Mouse (Mus musculus) forebrain, embryonic 16.5 days (tissue): ENCODE data around the gene Pak4. TPM values are rescaled to one million over a fixed set of nuclear protein-coding genes. Genes with fewer than 3 reads are reported as not detected.

Experiments used
- ATAC-seq: fragments of 200-750 bp; cut with Nextera tagmentation; 2 replicates; pipeline ENCODE4 v1.8.0; 2017; ENCODE audit warnings: mild to moderate bottlenecking, moderate library complexity
- H3K27ac ChIP-seq: fragments of 300-500 bp; sonication (generic); 2 replicates; pipeline ENCODE4 v1.5.1; 2014; ENCODE audit warnings: low read length, control low read depth
- H3K27me3 ChIP-seq: fragments of 300-500 bp; sonication (generic); replicated peaks from 2 replicates; pipeline ENCODE4 v1.6.1; 2014; ENCODE audit warnings: low read length; ENCODE audit not compliant: control insufficient read depth, insufficient read depth
- H3K36me3 ChIP-seq: fragments of 300-500 bp; sonication (generic); 2 replicates; pipeline ENCODE4 v1.6.1; 2014; ENCODE audit not compliant: control insufficient read depth, insufficient read depth
- H3K4me1 ChIP-seq: fragments of 300-500 bp; sonication (generic); replicated peaks from 2 replicates; pipeline ENCODE4 v1.6.1; 2014; ENCODE audit warnings: low read length; ENCODE audit not compliant: control insufficient read depth, insufficient read depth
- H3K4me2 ChIP-seq: fragments of 300-500 bp; sonication (generic); 2 replicates; pipeline ENCODE4 v1.6.1; 2014; ENCODE audit warnings: mild to moderate bottlenecking, low read length, control low read depth
- H3K4me3 ChIP-seq: fragments of 300-500 bp; sonication (generic); replicated peaks from 2 replicates; pipeline ENCODE4 v1.5.1; 2014; ENCODE audit warnings: mild to moderate bottlenecking, low read length, control low read depth
- H3K9ac ChIP-seq: fragments of 300-500 bp; sonication (generic); replicated peaks from 2 replicates; pipeline ENCODE4 v1.6.1; 2014; ENCODE audit warnings: low read depth, low read length, control low read depth
- H3K9me3 ChIP-seq: fragments of 300-500 bp; sonication (generic); 2 replicates; pipeline ENCODE4 v1.6.1; 2016; ENCODE audit warnings: low read length; ENCODE audit not compliant: control insufficient read depth
- WGBS: fragments of 180-500 bp; shearing (Covaris S2); extraction: QIAGEN DNeasy Blood & Tissue Kit; methylation state at CpG from one replicate; pipeline ENCODE4 v1.1.7; 2014; 5-methylcytosine and 5-hydroxymethylcytosine counted together
- polyA plus RNA-seq: library from polyadenylated mRNA; unstranded; fragments of >200 nt; fragmentation: Nextera tagmentation; extraction: Ambion mirVana; gene quantifications from 2 replicates; pipeline ENCODE4 v1.2.1, GENCODE M21; 2015

Pak4 gene
- polyA plus RNA-seq, 1 experiment from 2014 or later = 26.7 TPM

DNA sequence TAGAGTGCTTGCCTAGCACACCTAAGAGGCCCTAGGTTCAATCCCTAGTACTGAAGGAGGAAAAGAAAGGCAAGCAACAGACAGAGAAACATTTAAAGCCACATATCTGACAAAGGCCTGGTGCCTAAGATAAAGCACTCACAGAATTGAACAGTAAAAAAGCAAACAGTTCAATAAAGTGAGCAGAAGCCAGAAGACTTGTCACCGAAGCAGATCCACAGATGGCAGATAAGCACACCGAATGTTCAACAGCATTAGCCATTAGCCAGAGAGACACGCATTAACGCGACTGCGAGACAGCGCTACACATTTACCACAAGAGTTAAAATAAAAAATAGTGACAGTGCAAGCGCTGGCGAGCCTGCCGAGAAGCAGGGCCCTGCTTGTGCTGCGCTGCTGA lies 15.1 kb downstream of the Pak4 start:
- Histone ChIP-seq H3K27me3 (no peaks in the 10 kb centered on the region), H3K36me3 (no peaks in the 10 kb centered on the region), H3K4me2 (no peak overlapping the region), H3K27ac (peak overlapping the region; percentile 46), H3K9ac (no peak overlapping the region), H3K4me1 (peaks cover 38% of the 10 kb centered on the region), H3K4me3 (no peak overlapping the region), H3K9me3 (no peaks in the 10 kb centered on the region)
- WGBS = 65% methylated on average over 11 of the region's 11 CpGs
- ATAC-seq = peak; percentile 46

DNA sequence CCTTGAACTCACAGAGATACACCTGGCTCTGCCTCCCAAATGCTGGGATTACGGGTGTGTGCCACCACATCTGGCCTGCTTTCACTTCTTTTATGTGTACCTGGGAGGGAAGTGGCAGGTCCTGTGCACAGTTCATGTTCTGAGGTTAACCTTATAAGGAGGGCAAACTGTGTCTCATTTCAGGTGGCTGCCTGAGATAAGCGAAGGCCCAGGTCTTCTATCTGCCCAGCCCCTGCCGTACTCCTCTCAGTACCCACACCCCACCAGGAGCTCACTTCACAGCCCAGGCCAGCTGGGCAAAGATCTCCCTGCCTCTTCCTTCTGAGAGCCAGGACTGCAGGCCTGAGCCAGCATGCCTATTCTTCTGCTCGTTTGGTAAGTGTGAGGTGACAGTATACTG lies 16.3 kb downstream of the Pak4 start:
- 88% methylated on average over 4 of the region's 4 CpGs for WGBS
- ATAC-seq = no peak
- H3K36me3 ChIP-seq = no peaks in the 10 kb centered on the region
- H3K9ac ChIP-seq = no peak overlapping the region
- peaks cover 33% of the 10 kb centered on the region for H3K4me1 ChIP-seq
- no peak overlapping the region for H3K27ac ChIP-seq
- no peak overlapping the region for H3K4me2 ChIP-seq
- H3K27me3 ChIP-seq = no peaks in the 10 kb centered on the region
- H3K9me3 ChIP-seq = no peaks in the 10 kb centered on the region
- H3K4me3 ChIP-seq = no peak overlapping the region

DNA sequence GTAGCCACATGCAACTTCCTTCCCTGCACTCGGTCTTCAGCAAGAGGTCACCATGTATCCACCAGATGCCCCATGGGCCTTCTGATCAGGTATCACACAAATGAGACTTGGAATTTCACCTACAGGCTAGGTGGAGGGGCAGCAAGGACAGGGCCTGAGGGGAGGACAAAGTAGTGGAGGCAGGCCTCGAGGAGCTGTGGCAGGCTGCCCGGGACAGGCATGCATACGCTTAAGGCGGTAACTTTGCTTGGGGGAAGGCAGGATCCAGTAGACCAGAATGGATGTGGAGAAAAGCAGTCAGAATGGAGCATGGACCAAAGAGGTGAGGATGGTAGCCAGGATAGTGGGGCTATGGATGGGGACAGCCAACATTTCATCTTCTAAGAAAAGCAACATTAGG lies 18.2 kb downstream of the Pak4 start:
- peaks cover 33% of the 10 kb centered on the region for H3K4me1 ChIP-seq
- no peak overlapping the region for H3K4me3 ChIP-seq
- H3K4me2 ChIP-seq = no peak overlapping the region
- no peak for ATAC-seq
- 70% methylated on average over 5 of the region's 5 CpGs for WGBS
- no peaks in the 10 kb centered on the region for H3K36me3 ChIP-seq
- H3K9ac ChIP-seq = no peak overlapping the region
- H3K27ac ChIP-seq = no peak overlapping the region
- no peaks in the 10 kb centered on the region for H3K9me3 ChIP-seq
- no peaks in the 10 kb centered on the region for H3K27me3 ChIP-seq

DNA sequence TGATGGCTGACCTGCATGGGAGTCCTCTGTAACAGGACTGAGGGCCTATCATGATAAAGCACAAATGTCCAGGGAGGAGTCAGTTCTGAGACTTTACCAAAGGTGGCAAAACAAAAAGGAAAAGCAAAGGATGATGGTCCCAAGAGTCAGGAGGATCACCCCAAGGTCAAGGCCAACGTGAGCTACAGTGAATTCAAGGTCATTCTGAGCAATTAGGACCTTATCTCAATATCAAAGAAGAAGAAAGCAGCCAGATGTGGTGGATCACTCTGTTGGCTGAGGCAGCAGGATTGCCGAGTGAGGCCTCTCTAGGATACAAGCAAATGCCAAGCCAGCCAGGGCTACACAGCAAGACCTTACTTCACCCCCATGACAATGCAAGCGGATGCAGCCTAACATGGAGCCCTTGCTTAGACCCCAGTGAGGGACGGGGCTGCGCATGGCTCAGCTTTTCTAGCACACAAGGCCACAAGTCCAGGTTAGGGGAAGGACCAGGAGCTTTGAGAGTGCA lies 19.4 kb downstream of the Pak4 start:
- Histone ChIP-seq H3K27ac (no peak overlapping the region), H3K9me3 (no peaks in the 10 kb centered on the region), H3K9ac (no peak overlapping the region), H3K4me1 (peaks cover 21% of the 10 kb centered on the region), H3K36me3 (no peaks in the 10 kb centered on the region), H3K4me3 (no peak overlapping the region), H3K27me3 (no peaks in the 10 kb centered on the region), H3K4me2 (no peak overlapping the region)
- no peak for ATAC-seq
- 83% methylated on average over 5 of the region's 5 CpGs for WGBS

DNA sequence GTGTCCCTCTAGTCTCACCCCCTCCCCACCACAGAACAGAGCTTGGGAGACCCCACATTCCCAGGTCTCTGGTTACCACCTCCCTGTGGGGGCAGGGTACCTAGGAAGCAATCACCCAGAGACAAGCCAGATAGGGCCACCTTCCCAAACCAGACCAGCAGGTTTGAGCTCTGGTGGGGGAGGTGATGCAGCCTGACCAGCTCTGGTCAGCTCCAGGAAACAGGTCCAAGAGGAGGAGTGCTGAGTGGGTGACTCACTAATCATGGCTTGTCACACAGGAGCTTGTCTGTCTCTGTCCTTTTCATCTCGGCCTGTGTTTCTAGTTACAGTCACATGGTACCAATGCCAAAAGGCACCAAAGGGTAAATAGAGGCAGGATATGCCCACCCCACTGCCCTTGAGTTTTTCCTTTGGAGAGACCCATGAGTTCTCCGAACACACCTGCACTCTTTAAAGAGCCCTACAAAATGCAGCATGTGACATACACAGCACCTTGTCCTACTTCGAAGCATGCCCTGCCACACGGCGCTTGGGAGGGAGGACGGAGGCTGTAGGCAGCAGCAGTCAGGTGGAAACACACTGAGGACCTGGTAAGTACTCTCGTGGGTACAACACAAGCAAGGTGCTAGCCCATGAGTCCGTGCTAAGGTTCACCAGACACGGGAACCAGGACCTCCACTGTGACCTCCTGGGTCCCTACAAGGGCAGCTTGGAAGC lies 20.0 kb downstream of the Pak4 start:
- 89% methylated on average over 9 of the region's 9 CpGs for WGBS
- H3K9me3 ChIP-seq = no peaks in the 10 kb centered on the region
- no peak for ATAC-seq

DNA sequence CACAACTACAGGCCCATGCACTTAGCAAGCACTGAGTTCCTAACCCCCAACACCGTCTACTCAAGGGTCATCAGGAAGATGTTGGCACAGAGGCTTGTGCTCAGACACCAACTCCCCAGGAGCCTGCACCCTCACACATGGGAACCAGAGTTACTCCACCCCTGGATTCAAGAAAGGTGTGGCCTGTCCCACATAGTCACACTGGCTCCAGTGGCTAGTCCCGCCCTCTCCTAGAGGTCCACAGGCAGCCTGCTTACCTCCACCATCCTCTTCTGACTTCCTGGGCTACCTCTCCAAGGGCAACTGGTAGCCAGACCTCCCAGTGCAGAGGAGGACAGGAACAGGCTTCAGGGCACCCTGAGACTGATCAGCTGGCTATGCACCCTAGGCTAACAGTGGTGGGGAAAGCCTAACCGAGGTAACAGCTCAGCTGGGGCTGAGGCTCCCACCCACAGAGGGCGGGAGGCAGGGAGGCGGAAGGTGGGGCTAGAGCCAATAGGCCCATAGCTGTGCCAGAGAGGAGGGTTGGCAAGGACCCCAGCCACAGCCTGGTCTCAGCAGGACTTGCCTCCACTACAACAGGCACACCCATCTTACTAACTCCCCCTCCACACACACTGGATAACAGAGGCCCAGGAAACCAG lies 21.6 kb downstream of the Pak4 start:
- no peak overlapping the region for H3K9ac ChIP-seq
- no peak overlapping the region for H3K4me3 ChIP-seq
- H3K4me2 ChIP-seq = no peak overlapping the region
- no peaks in the 10 kb centered on the region for H3K9me3 ChIP-seq
- ATAC-seq = peak; percentile 75
- no peak overlapping the region; the same call in 1 of the 2 replicates for H3K27ac ChIP-seq
- no peaks in the 10 kb centered on the region for H3K36me3 ChIP-seq
- H3K4me1 ChIP-seq = peaks cover 11% of the 10 kb centered on the region
- no peaks in the 10 kb centered on the region for H3K27me3 ChIP-seq
- WGBS = 50% methylated on average over 5 of the region's 5 CpGs

More for the DNA sequence above, 20.0 kb downstream of the Pak4 start:
- Histone ChIP-seq H3K9ac (no peak overlapping the region), H3K27me3 (no peaks in the 10 kb centered on the region), H3K4me1 (peaks cover 15% of the 10 kb centered on the region), H3K4me3 (no peak overlapping the region), H3K4me2 (no peak overlapping the region), H3K36me3 (no peaks in the 10 kb centered on the region), H3K27ac (no peak overlapping the region)

DNA sequence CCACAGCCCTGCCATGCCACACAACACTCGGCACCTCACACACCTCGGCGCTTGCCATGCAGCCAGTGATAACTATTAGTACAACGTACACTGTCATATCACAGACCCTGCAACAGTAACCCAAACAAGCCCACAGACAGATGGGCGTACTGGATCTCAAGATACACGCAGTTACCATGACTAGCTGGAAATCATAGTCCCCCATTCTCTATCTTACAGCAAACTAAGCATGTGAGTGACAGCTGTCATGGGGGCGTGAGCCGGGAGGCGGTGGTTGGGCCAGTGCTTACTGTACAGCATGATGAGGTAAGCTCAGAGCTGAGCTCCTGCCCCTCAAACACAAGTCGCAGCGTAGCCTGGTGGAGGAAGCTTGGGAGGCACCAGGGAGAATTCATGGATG lies 22.4 kb downstream of the Pak4 start:
- no peak overlapping the region for H3K27ac ChIP-seq
- 93% methylated on average over 11 of the region's 11 CpGs for WGBS
- ATAC-seq = no peak

DNA sequence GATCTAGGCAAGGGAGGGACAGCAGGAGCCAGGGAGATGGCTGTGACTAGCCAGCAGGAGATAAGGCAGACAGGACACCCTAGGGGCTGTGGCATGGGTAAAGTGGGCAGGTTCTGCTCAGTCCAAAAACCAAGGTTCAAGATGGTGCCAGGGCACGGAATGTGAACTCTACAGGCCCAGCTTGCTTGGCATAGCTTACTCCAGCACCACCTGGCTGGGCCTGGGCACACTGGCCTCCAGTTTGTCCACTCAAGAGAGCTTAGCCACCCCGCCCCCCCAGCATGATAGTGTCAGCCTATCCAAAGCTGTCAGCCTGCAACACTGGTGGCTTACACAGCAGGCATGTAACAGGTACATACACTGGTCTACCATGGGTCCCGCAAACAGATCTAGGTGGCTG lies 24.7 kb downstream of the Pak4 start:
- no peaks in the 10 kb centered on the region for H3K9me3 ChIP-seq
- H3K4me2 ChIP-seq = no peak overlapping the region
- H3K27me3 ChIP-seq = no peaks in the 10 kb centered on the region
- ATAC-seq = no peak
- no peaks in the 10 kb centered on the region for H3K36me3 ChIP-seq
- 95% methylated on average over 3 of the region's 3 CpGs for WGBS
- H3K27ac ChIP-seq = no peak overlapping the region
- peaks cover 22% of the 10 kb centered on the region for H3K4me1 ChIP-seq
- H3K9ac ChIP-seq = no peak overlapping the region
- H3K4me3 ChIP-seq = no peak overlapping the region

More for the DNA sequence above, 22.4 kb downstream of the Pak4 start:
- Histone ChIP-seq H3K27me3 (no peaks in the 10 kb centered on the region), H3K36me3 (no peaks in the 10 kb centered on the region), H3K4me3 (no peak overlapping the region), H3K9ac (no peak overlapping the region), H3K9me3 (no peaks in the 10 kb centered on the region), H3K4me1 (peaks cover 17% of the 10 kb centered on the region), H3K4me2 (no peak overlapping the region)

DNA sequence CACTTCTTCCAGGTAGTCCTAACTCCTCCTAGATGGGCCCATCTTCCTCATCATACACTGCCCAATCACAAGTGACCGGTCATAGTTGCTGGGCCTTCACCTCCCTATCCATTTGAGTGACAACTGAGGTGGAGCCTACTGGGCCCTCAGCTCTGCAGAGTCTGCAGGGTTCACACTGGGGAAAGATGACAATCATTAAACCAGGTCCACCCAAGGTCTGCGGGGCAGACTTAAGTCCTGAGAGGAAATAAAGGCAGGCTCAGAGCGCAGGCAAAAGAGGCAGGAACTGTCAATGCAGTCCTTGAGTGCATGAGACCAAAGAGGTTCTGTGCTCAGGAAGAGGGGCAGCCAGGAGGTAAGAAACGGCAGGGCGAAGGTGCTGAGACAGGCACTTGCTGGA lies 25.3 kb downstream of the Pak4 start:
- Histone ChIP-seq H3K27ac (no peak overlapping the region), H3K4me2 (no peak overlapping the region), H3K4me3 (no peak overlapping the region), H3K36me3 (peaks cover 1% of the 10 kb centered on the region; the same call in 1 of the 2 replicates), H3K9me3 (no peaks in the 10 kb centered on the region), H3K4me1 (peaks cover 22% of the 10 kb centered on the region), H3K9ac (no peak overlapping the region), H3K27me3 (no peaks in the 10 kb centered on the region)
- no peak for ATAC-seq
- WGBS = 91% methylated on average over 5 of the region's 5 CpGs
